Mouse (Mus musculus) megakaryocyte, embryonic 14.5 days (primary cell): ENCODE data around the gene Ndufa7. TPM values are rescaled to one million over a fixed set of nuclear protein-coding genes. Genes with fewer than 3 reads are reported as not detected.

Source experiments
- H3K27me3 ChIP-seq: replicated peaks from 2 replicates; pipeline ENCODE3; 2012; ENCODE audit warnings: inconsistent platforms
- H3K36me3 ChIP-seq: replicated peaks from 2 replicates; pipeline ENCODE3; 2012; ENCODE audit warnings: low read length, inconsistent platforms, mixed read lengths
- H3K4me1 ChIP-seq: 2 replicates; pipeline ENCODE4 v1.6.1; 2012; ENCODE audit warnings: inconsistent platforms
- H3K4me3 ChIP-seq: replicated peaks from 2 replicates; pipeline ENCODE3; 2012; ENCODE audit warnings: moderate library complexity, mild to moderate bottlenecking, inconsistent platforms
- H3K9me3 ChIP-seq: 2 replicates; pipeline ENCODE4 v1.6.1; 2012; ENCODE audit warnings: inconsistent platforms
- FLI1 ChIP-seq: IDR thresholded peaks from 2 replicates; pipeline ENCODE4 v1.6.1; 2012; ENCODE audit warnings: low read length, inconsistent platforms, mixed read lengths
- GATA1 ChIP-seq: IDR thresholded peaks from 3 replicates; pipeline ENCODE4 v1.6.1; 2012; ENCODE audit warnings: mixed read lengths, low read length, inconsistent platforms, borderline replicate concordance
- polyA plus RNA-seq: library from polyadenylated mRNA; stranded (reverse); fragments of >175 nt; gene quantifications from 2 replicates; pipeline ENCODE4 v1.2.3, GENCODE M21; 2012; ENCODE audit warnings: low replicate concordance; ENCODE audit not compliant: insufficient read depth

Ndufa7 gene
- polyA plus RNA-seq: 1,277 and 1,645 TPM in 2 replicates

- TF ChIP-seq FLI1 (no peak), GATA1 (no peak)
- H3K36me3 ChIP-seq: peaks cover 68% of the 10 kb centered on the region
- H3K27me3 ChIP-seq: no peaks in the 10 kb centered on the region
- peak within 1 kb of the TSS; percentile 95 for H3K4me3 ChIP-seq
- H3K4me1 ChIP-seq: peaks cover 64% of the 10 kb centered on the region
- H3K9me3 ChIP-seq: no peaks in the 10 kb centered on the region
Observed at GRCm38 (mm10) chr17:33824084-33824996, at the start of gene Ndufa7, which contains the start of gene Rps28. Gene Ndufa7 (plus strand): TSS chr17:33824572. Gene Rps28 (minus strand): TSS chr17:33824562.

GRCm38 (mm10) chr17:33774573-33775155 is 49.7 kb upstream of the Ndufa7 start:
- Histone ChIP-seq H3K4me1 (peaks cover 18% of the 10 kb centered on the region), H3K36me3 (peaks cover 33% of the 10 kb centered on the region), H3K4me3 (no peak overlapping the region), H3K9me3 (no peaks in the 10 kb centered on the region), H3K27me3 (no peaks in the 10 kb centered on the region)
- no peak for TF ChIP-seq FLI1
- TF ChIP-seq GATA1: no peak

- TF ChIP-seq FLI1: no peak
- no peak for TF ChIP-seq GATA1
- Histone ChIP-seq H3K4me1 (peaks cover 24% of the 10 kb centered on the region), H3K27me3 (no peaks in the 10 kb centered on the region), H3K9me3 (no peaks in the 10 kb centered on the region), H3K36me3 (peaks cover 33% of the 10 kb centered on the region), H3K4me3 (no peak overlapping the region)
Observed at GRCm38 (mm10) chr17:33775287-33775686, 49.1 kb upstream of the Ndufa7 start.

GRCm38 (mm10) chr17:33779271-33779966 is 45.0 kb upstream of the Ndufa7 start:
- H3K4me3 ChIP-seq: peak overlapping the region; percentile 50
- no peak for TF ChIP-seq FLI1
- peaks cover 46% of the 10 kb centered on the region for H3K4me1 ChIP-seq

GRCm38 (mm10) chr17:33779967-33780295 is 44.4 kb upstream of the Ndufa7 start:
- peaks cover 31% of the 10 kb centered on the region for H3K36me3 ChIP-seq
- H3K4me1 ChIP-seq: peaks cover 46% of the 10 kb centered on the region
- peaks cover 12% of the 10 kb centered on the region for H3K27me3 ChIP-seq
- no peak for TF ChIP-seq FLI1
- no peak for TF ChIP-seq GATA1
- H3K9me3 ChIP-seq: no peaks in the 10 kb centered on the region
- no peak overlapping the region for H3K4me3 ChIP-seq

More at GRCm38 (mm10) chr17:33779271-33779966, 45.0 kb upstream of the Ndufa7 start:
- Histone ChIP-seq H3K27me3 (peaks cover 8% of the 10 kb centered on the region), H3K9me3 (no peaks in the 10 kb centered on the region), H3K36me3 (peaks cover 33% of the 10 kb centered on the region)

GRCm38 (mm10) chr17:33780431-33780830 is 43.9 kb upstream of the Ndufa7 start:
- peak overlapping the region; percentile 91 for H3K4me3 ChIP-seq
- H3K36me3 ChIP-seq: peaks cover 26% of the 10 kb centered on the region
- no peaks in the 10 kb centered on the region for H3K9me3 ChIP-seq
- H3K27me3 ChIP-seq: peaks cover 17% of the 10 kb centered on the region
- no peak for TF ChIP-seq GATA1
- TF ChIP-seq FLI1: no peak
- H3K4me1 ChIP-seq: peaks cover 46% of the 10 kb centered on the region

- Histone ChIP-seq H3K4me3 (peak within 1 kb of the TSS; percentile 91), H3K4me1 (peaks cover 46% of the 10 kb centered on the region), H3K27me3 (peaks cover 20% of the 10 kb centered on the region), H3K36me3 (peaks cover 24% of the 10 kb centered on the region), H3K9me3 (no peaks in the 10 kb centered on the region)
- no peak for TF ChIP-seq GATA1
- TF ChIP-seq FLI1: no peak
Observed at GRCm38 (mm10) chr17:33781124-33781977, 43.0 kb upstream of the Ndufa7 start, which contains the start of gene Angptl4. Gene Angptl4 (minus strand): TSS chr17:33781830.

GRCm38 (mm10) chr17:33782067-33782466 is 42.3 kb upstream of the Ndufa7 start:
- peaks cover 17% of the 10 kb centered on the region for H3K36me3 ChIP-seq
- peaks cover 46% of the 10 kb centered on the region for H3K4me1 ChIP-seq
- peaks cover 21% of the 10 kb centered on the region for H3K27me3 ChIP-seq
- H3K4me3 ChIP-seq: peak overlapping the region; percentile 91
- TF ChIP-seq FLI1 (no peak), GATA1 (no peak)
- no peaks in the 10 kb centered on the region for H3K9me3 ChIP-seq

GRCm38 (mm10) chr17:33783408-33783807 is 41.0 kb upstream of the Ndufa7 start:
- Histone ChIP-seq H3K9me3 (no peaks in the 10 kb centered on the region), H3K36me3 (peaks cover 5% of the 10 kb centered on the region), H3K4me1 (peaks cover 46% of the 10 kb centered on the region), H3K27me3 (peaks cover 21% of the 10 kb centered on the region), H3K4me3 (no peak overlapping the region)
- TF ChIP-seq GATA1: no peak
- TF ChIP-seq FLI1: no peak
